2 mouse cellular contexts compared by ENCODE assay signal in the genomic region with DNA sequence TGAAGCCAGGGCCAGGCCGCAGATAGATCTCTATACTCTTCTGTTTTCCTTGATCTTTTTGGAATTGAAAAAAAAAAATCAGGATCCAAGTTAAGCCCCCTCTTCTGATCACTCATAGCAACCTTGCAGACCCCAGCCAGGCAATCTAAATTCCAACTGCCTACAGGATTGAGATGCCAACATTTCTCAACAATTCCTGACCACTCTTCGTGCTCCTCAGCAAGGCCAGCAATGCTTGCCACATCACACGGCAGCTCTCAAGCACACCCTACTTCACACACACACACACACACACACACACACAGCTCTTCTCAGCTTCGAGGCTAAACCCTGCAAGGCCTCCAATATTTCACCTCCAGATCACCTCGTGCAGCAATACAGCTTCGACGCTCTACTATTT.
TF ChIP-seq lines count a peak whose summit lies in the region.

No protein-coding gene starts in this region.

TF ChIP-seq in CH12.LX, 34 proteins besides CTCF, POLR2A, EP300 and RAD21:
- no peak for TF ChIP-seq TCF12 (IDR thresholded peaks at IDR 0.05; ENCODE audit: low read depth, low read length)
- no peak for TF ChIP-seq USF2 (conservative IDR thresholded peaks at IDR 0.05; ENCODE audit: low read depth, low read length)
- no peak for TF ChIP-seq GABPA (IDR thresholded peaks at IDR 0.05; ENCODE audit: insufficient replicate concordance, low read depth, low read length)
- no peak for TF ChIP-seq CHD1 (IDR thresholded peaks at IDR 0.05; ENCODE audit: low read depth, low read length)
- no peak for TF ChIP-seq KAT2A (IDR thresholded peaks at IDR 0.05; ENCODE audit: insufficient replicate concordance, low read length)
- TF ChIP-seq UBTF (IDR thresholded peaks at IDR 0.05; ENCODE audit: low read depth, low read length), result no peak
- TF ChIP-seq JUND (conservative IDR thresholded peaks at IDR 0.05; ENCODE audit: low read depth, low read length), result no peak
- TF ChIP-seq MXI1 (IDR thresholded peaks at IDR 0.05; ENCODE audit: low read depth, low read length), result no peak
- no peak for TF ChIP-seq JUN (IDR thresholded peaks at IDR 0.05; ENCODE audit: insufficient read depth, low read depth, low read length)
- TF ChIP-seq IRF4 (IDR thresholded peaks at IDR 0.05; ENCODE audit: low read depth, low read length), result no peak
- TF ChIP-seq ZMIZ1 (IDR thresholded peaks at IDR 0.05; ENCODE audit: low read depth, low read length), result no peak
- no peak for TF ChIP-seq TBP (conservative IDR thresholded peaks at IDR 0.05; ENCODE audit: low read depth, low read length)

TF ChIP-seq in MEL, 35 proteins besides CTCF, POLR2A, EP300 and RAD21:
- TF ChIP-seq ETS1 (IDR thresholded peaks at IDR 0.05; ENCODE audit: low read depth, low read length) (no peak), GATA1 (IDR thresholded peaks at IDR 0.05; ENCODE audit: low read depth, low read length) (no peak), SMC3 (IDR thresholded peaks at IDR 0.05; ENCODE audit: low read depth, low read length) (no peak), JUND (IDR thresholded peaks at IDR 0.05; ENCODE audit: low read depth, low read length) (no peak), MAZ (IDR thresholded peaks at IDR 0.05; ENCODE audit: low read depth, low read length) (no peak), ELF1 (IDR thresholded peaks at IDR 0.05; ENCODE audit: low read depth, low read length) (no peak), MYC (IDR thresholded peaks at IDR 0.05; ENCODE audit: low read depth, low read length) (no peak), TBP (IDR thresholded peaks at IDR 0.05; ENCODE audit: low read depth, low read length) (no peak), BHLHE40 (IDR thresholded peaks at IDR 0.05; ENCODE audit: borderline replicate concordance, low read depth, low read length) (no peak), TAL1 (IDR thresholded peaks at IDR 0.05; ENCODE audit: low read length) (no peak), USF2 (IDR thresholded peaks at IDR 0.05; ENCODE audit: borderline replicate concordance in 1 of 2, insufficient read depth in 1 of 2, low read depth in 1 of 2, low read length in 2 of 2) (no peak), E2F4 (IDR thresholded peaks at IDR 0.05; ENCODE audit: borderline replicate concordance, low read depth, low read length) (no peak), ZMIZ1 (IDR thresholded peaks at IDR 0.05; ENCODE audit: low read depth, low read length) (no peak), ZNF384 (IDR thresholded peaks at IDR 0.05; ENCODE audit: low read depth, low read length) (no peak)
